Mouse (Mus musculus) megakaryocyte-erythroid progenitor cell, adult 5-6 weeks (primary cell): ENCODE results near the gene Phkb. TPM values are rescaled to one million over a fixed set of nuclear protein-coding genes. Genes with fewer than 3 reads are reported as not detected.

Experiments used
- ATAC-seq: replicated peaks from 2 replicates; pipeline ENCODE4 v1.8.0; 2016; ENCODE audit warnings: mild to moderate bottlenecking, inconsistent platforms; ENCODE audit not compliant: severe bottlenecking, poor library complexity, low FRiP score, low TSS enrichment
- total RNA-seq, 2 experiments: library from RNA; stranded (forward) in 1 of 2; stranded (reverse) in 1 of 2; fragments of 200-1000, 215-1000 nt in 1 of 2; fragments of >200 nt in 1 of 2; fragmentation: Nextera tagmentation in 1 of 2; gene quantifications; 2 replicates each; pipeline ENCODE4 v1.2.3; 2014 to 2017

Phkb gene
- total RNA-seq, 2 experiments from 2014 or later = 14.2 to 33.2 TPM

GRCm38 (mm10) chr8:85926107-85926506 lies 85.3 kb downstream of the Phkb start:
- ATAC-seq = no peak

- no peak for ATAC-seq
Observed at GRCm38 (mm10) chr8:85936148-85936547, 95.4 kb downstream of the Phkb start.

GRCm38 (mm10) chr8:85937343-85937742 lies 96.6 kb downstream of the Phkb start:
- no peak for ATAC-seq

GRCm38 (mm10) chr8:85944820-85945219 lies 104.1 kb downstream of the Phkb start:
- ATAC-seq = no peak

- no peak for ATAC-seq
Observed at GRCm38 (mm10) chr8:85958391-85958790, 117.6 kb downstream of the Phkb start.

GRCm38 (mm10) chr8:85959880-85960279 lies 119.1 kb downstream of the Phkb start:
- no peak for ATAC-seq

GRCm38 (mm10) chr8:85977588-85978077 lies 136.9 kb downstream of the Phkb start:
- no peak for ATAC-seq

GRCm38 (mm10) chr8:85992911-85993310 lies 152.2 kb downstream of the Phkb start:
- ATAC-seq = no peak

- no peak for ATAC-seq
Observed at GRCm38 (mm10) chr8:85993661-85994060, 152.9 kb downstream of the Phkb start.

- ATAC-seq = no peak
Observed at GRCm38 (mm10) chr8:85995971-85996370, 155.2 kb downstream of the Phkb start.

GRCm38 (mm10) chr8:86006485-86006884 lies 165.7 kb downstream of the Phkb start:
- ATAC-seq = no peak

GRCm38 (mm10) chr8:86016806-86017205 lies 176.0 kb downstream of the Phkb start:
- no peak for ATAC-seq

- no peak for ATAC-seq
Observed at GRCm38 (mm10) chr8:86028646-86029312, 188.0 kb downstream of the Phkb start.

- no peak for ATAC-seq
Observed at GRCm38 (mm10) chr8:86029451-86029850, 188.7 kb downstream of the Phkb start.

- ATAC-seq = no peak
Observed at GRCm38 (mm10) chr8:86034662-86035365, 194.1 kb downstream of the Phkb start.

- no peak for ATAC-seq
Observed at GRCm38 (mm10) chr8:86035371-86035770, 194.6 kb downstream of the Phkb start.

- no peak for ATAC-seq
Observed at GRCm38 (mm10) chr8:86038462-86038861, 197.7 kb downstream of the Phkb start.

GRCm38 (mm10) chr8:86042049-86042448 lies 201.3 kb downstream of the Phkb start:
- no peak for ATAC-seq

GRCm38 (mm10) chr8:86050882-86051281 lies 210.1 kb downstream of the Phkb start:
- ATAC-seq = no peak

- no peak for ATAC-seq
Observed at GRCm38 (mm10) chr8:86052003-86052402, 211.2 kb downstream of the Phkb start.

GRCm38 (mm10) chr8:86058618-86059017 lies 217.9 kb downstream of the Phkb start:
- ATAC-seq = no peak
